Mouse (Mus musculus): ENCODE measurements around the gene Cfap46.

GRCm38 (mm10) chr7:139583094-139583737 lies 100.4 kb downstream of the Cfap46 start:
- TF ChIP-seq CTCF (IDR thresholded peaks at IDR 0.05; ENCODE audit: extremely low read depth, insufficient read length, insufficient replicate concordance, low read depth, low read length) (no peak), POLR2A (IDR thresholded peaks at IDR 0.05; ENCODE audit: low read depth, low read length) (no peak)
